15 mouse cellular contexts compared by ENCODE assay signal in genomic region chr10:40006963-40007362, GRCm38 (mm10). TPM values are rescaled to one million over a fixed set of nuclear protein-coding genes. Genes with fewer than 3 reads are reported as not detected.
DNase-seq lines count a peak whose midpoint lies in the region; ATAC-seq and TF ChIP-seq lines count a peak whose summit lies in the region.
"Had no signal": no experiment of that assay in that cellular context is flagged by ENCODE, and none has a peak within 500 bp of the region (broad histone marks: within the 10 kb centered on the region; RNA-seq: fewer than 3 reads in every experiment).

No protein-coding gene starts in this region.

- TF ChIP-seq POLR2A in liver, adult 2 months (IDR thresholded peaks at IDR 0.05; ENCODE audit: extremely low read depth, insufficient read depth, low read length), result no peak

- no peaks in the 10 kb centered on the region for H3K27me3 ChIP-seq in hindbrain, embryonic 11.5 days (ENCODE audit: control insufficient read depth, insufficient read depth, low read length)
- H3K27me3 ChIP-seq in hindbrain, embryonic 16.5 days (replicated peaks; ENCODE audit: control insufficient read depth, insufficient read depth, low read length), result no peaks in the 10 kb centered on the region
- peaks cover 6% of the 10 kb centered on the region for H3K27me3 ChIP-seq in E14TG2a.4 (ENCODE audit: insufficient read depth, low read length)
- no peaks in the 10 kb centered on the region for H3K27me3 ChIP-seq in liver, adult 2 months (ENCODE audit: control insufficient read depth, insufficient read depth, low read length)
- H3K27me3 ChIP-seq: embryonic facial prominence, embryonic 12.5 days; hindbrain, embryonic 15.5 days; stomach, embryonic 15.5 days had no signal

- H3K4me1 ChIP-seq in hindbrain, embryonic 11.5 days (replicated peaks; ENCODE audit: control insufficient read depth, insufficient read depth, low read length), result no peaks in the 10 kb centered on the region
- H3K4me1 ChIP-seq in hindbrain, embryonic 16.5 days (ENCODE audit: control insufficient read depth, insufficient read depth, low read depth, low read length), result no peaks in the 10 kb centered on the region
- peaks cover 30% of the 10 kb centered on the region for H3K4me1 ChIP-seq in E14TG2a.4 (replicated peaks; ENCODE audit: low read depth, low read length)
- H3K4me1 ChIP-seq in liver, adult 2 months (ENCODE audit: control insufficient read depth, insufficient read depth, low read length), result peaks cover 3% of the 10 kb centered on the region; the same call in 1 of the 2 replicates
- H3K4me1 ChIP-seq: embryonic facial prominence, embryonic 12.5 days; hindbrain, embryonic 15.5 days; stomach, embryonic 15.5 days had no signal

- H3K27ac ChIP-seq in hindbrain, embryonic 11.5 days (ENCODE audit: low read depth, low read length), result no peak overlapping the region
- H3K27ac ChIP-seq in hindbrain, embryonic 16.5 days (ENCODE audit: low read depth, low read length), result no peak overlapping the region
- H3K27ac ChIP-seq in liver, adult 2 months (replicated peaks; ENCODE audit: insufficient read depth, low read depth, low read length), result 0 out of 2 replicates have a peak overlapping the region, but pooled peaks have one; percentile 4
- H3K27ac ChIP-seq: embryonic facial prominence, embryonic 12.5 days; forebrain, embryonic 10.5 days; heart, embryonic 10.5 days; hindbrain, embryonic 15.5 days; stomach, embryonic 15.5 days had no signal

- no peak for ATAC-seq in hindbrain, embryonic 11.5 days (ENCODE audit: low FRiP score)
- no peak for ATAC-seq in hindbrain, embryonic 16.5 days

- no peak for TF ChIP-seq CTCF in E14TG2a.4 (conservative IDR thresholded peaks at IDR 0.05; ENCODE audit: low read length)
- no peak for TF ChIP-seq CTCF in liver, adult 2 months (IDR thresholded peaks at IDR 0.05; ENCODE audit: low read depth, low read length)

- no peak overlapping the region for H3K4me3 ChIP-seq in hindbrain, embryonic 11.5 days (ENCODE audit: low read depth, low read length)
- H3K4me3 ChIP-seq in hindbrain, embryonic 16.5 days (ENCODE audit: low read length), result no peak overlapping the region
- H3K4me3 ChIP-seq in E14TG2a.4 (replicated peaks; ENCODE audit: low read length), result peak overlapping the region; percentile 58
- H3K4me3 ChIP-seq in liver, adult 2 months (ENCODE audit: insufficient read depth, low read depth, low read length), result no peak overlapping the region
- H3K4me3 ChIP-seq: embryonic facial prominence, embryonic 12.5 days; forebrain, embryonic 10.5 days; heart, embryonic 10.5 days; hindbrain, embryonic 15.5 days; stomach, embryonic 15.5 days had no signal

- no peak overlapping the region for H3K4me2 ChIP-seq in hindbrain, embryonic 11.5 days (replicated peaks; ENCODE audit: low read depth, low read length)
- H3K4me2 ChIP-seq in hindbrain, embryonic 16.5 days (ENCODE audit: low read length), result no peak overlapping the region
- H3K4me2 ChIP-seq: embryonic facial prominence, embryonic 12.5 days; hindbrain, embryonic 15.5 days; stomach, embryonic 15.5 days had no signal

- 47% methylated on average over 10 of the region's 10 CpGs for WGBS in hindbrain, embryonic 11.5 days
- WGBS in hindbrain, embryonic 16.5 days, result 33% methylated on average over 10 of the region's 10 CpGs
- WGBS in liver, adult 2 months, result 23% methylated on average over 10 of the region's 10 CpGs

- H3K79me2 ChIP-seq in liver, adult 2 months (ENCODE audit: control insufficient read depth, insufficient read depth, low read length), result peaks cover 7% of the 10 kb centered on the region; the same call in 1 of the 2 replicates

- peak; percentile 19 for DNase-seq in adrenal gland, postnatal 14 days
- DNase-seq in adrenal gland, postnatal 4 days (ENCODE audit: low spot score in 2 of 2), result no peak
- DNase-seq in hindbrain, embryonic 11.5 days (ENCODE audit: low spot score), result peak; percentile 52
- peak; percentile 94 for DNase-seq in liver, adult 2 months (ENCODE audit: extremely low read depth, low read depth, low spot score)
- DNase-seq in lung, postnatal 4 days, result no peak
- no peak for DNase-seq in kidney, postnatal 4 days

- no peaks in the 10 kb centered on the region for H3K36me3 ChIP-seq in hindbrain, embryonic 11.5 days (ENCODE audit: control insufficient read depth, insufficient read depth, low read length)
- no peaks in the 10 kb centered on the region for H3K36me3 ChIP-seq in hindbrain, embryonic 16.5 days (ENCODE audit: control insufficient read depth, insufficient read depth, low read length)
- H3K36me3 ChIP-seq in E14TG2a.4 (ENCODE audit: insufficient read depth, low read length), result no peaks in the 10 kb centered on the region
- H3K36me3 ChIP-seq in liver, adult 2 months (ENCODE audit: control insufficient read depth, insufficient read depth, low read length), result peaks cover 11% of the 10 kb centered on the region; the same call in 1 of the 2 replicates
- H3K36me3 ChIP-seq: embryonic facial prominence, embryonic 12.5 days; forebrain, embryonic 10.5 days; heart, embryonic 10.5 days; hindbrain, embryonic 15.5 days; stomach, embryonic 15.5 days had no signal

- no peak overlapping the region for H3K9ac ChIP-seq in hindbrain, embryonic 11.5 days (ENCODE audit: low read depth, low read length)
- H3K9ac ChIP-seq in hindbrain, embryonic 16.5 days (ENCODE audit: low read depth, low read length), result no peak overlapping the region
- H3K9ac ChIP-seq in liver, adult 2 months (ENCODE audit: low read depth, low read length), result no peak overlapping the region
- H3K9ac ChIP-seq: embryonic facial prominence, embryonic 12.5 days; hindbrain, embryonic 15.5 days; stomach, embryonic 15.5 days had no signal

- H3K9me3 ChIP-seq in hindbrain, embryonic 11.5 days (ENCODE audit: control insufficient read depth, low read length), result no peaks in the 10 kb centered on the region
- H3K9me3 ChIP-seq in hindbrain, embryonic 16.5 days (ENCODE audit: control insufficient read depth, low read length), result no peaks in the 10 kb centered on the region
- no peaks in the 10 kb centered on the region for H3K9me3 ChIP-seq in E14TG2a.4 (ENCODE audit: low read length)
- H3K9me3 ChIP-seq: embryonic facial prominence, embryonic 12.5 days; forebrain, embryonic 10.5 days; heart, embryonic 10.5 days; hindbrain, embryonic 15.5 days; stomach, embryonic 15.5 days had no signal

RNA-seq across cellular contexts. Expression of gene Mfsd4b1, which starts 18.1 kb away (rescaled TPM):
- total RNA-seq in adrenal gland, postnatal 14 days (2021), result 4.1 and 6.8 TPM in 2 replicates
- 1 to 10 TPM; 1.7 to 2.8 TPM for total RNA-seq in adrenal gland, postnatal 4 days (2021)
- polyA plus RNA-seq in hindbrain, embryonic 11.5 days (2014; fragmentation: Nextera tagmentation; extraction: Ambion mirVana), result 0.26 and 0.35 TPM in 2 replicates
- polyA plus RNA-seq in hindbrain, embryonic 16.5 days (2015; fragmentation: Nextera tagmentation; extraction: Ambion mirVana), result 0.46 and 0.60 TPM in 2 replicates
- total RNA-seq in liver, adult 2 months (2014; rRNA removed), result 47.8 and 48.0 TPM in 2 replicates
- 28.7 and 30.2 TPM in 2 replicates for polyA plus RNA-seq in liver, adult 2 months (2012; rRNA removed)
- total RNA-seq: megakaryocyte, adult 5-6 weeks had no signal
- polyA plus RNA-seq: forebrain, embryonic 10.5 days had no signal

RNA-seq across cellular contexts. Expression of gene Mfsd4b5, which starts 20.5 kb away (rescaled TPM):
- 0.67 and 0.75 TPM in 2 replicates for total RNA-seq in adrenal gland, postnatal 14 days (2021)
- 1 to 10 TPM; 1.8 to 7.8 TPM for total RNA-seq in adrenal gland, postnatal 4 days (2021)
- polyA plus RNA-seq in hindbrain, embryonic 11.5 days (2014; fragmentation: Nextera tagmentation; extraction: Ambion mirVana), result 0.09 TPM in 1 of 2 replicates, not detected in the other
- polyA plus RNA-seq in hindbrain, embryonic 16.5 days (2015; fragmentation: Nextera tagmentation; extraction: Ambion mirVana), result not detected in 2 replicates
- 1.0 and 1.1 TPM in 2 replicates for total RNA-seq in liver, adult 2 months (2014; rRNA removed)
- 0.62 and 0.92 TPM in 2 replicates for polyA plus RNA-seq in liver, adult 2 months (2012; rRNA removed)
- total RNA-seq: midbrain, postnatal 0 days had no signal
- polyA plus RNA-seq: forebrain, embryonic 10.5 days; midbrain, postnatal 0 days had no signal

RNA-seq across cellular contexts. Expression of gene Mfsd4b3, which starts 47.0 kb away (rescaled TPM):
- total RNA-seq in adrenal gland, postnatal 14 days (2021), result 4.5 and 5.7 TPM in 2 replicates
- total RNA-seq in adrenal gland, postnatal 4 days (2021), result 1 to 10 TPM; 4.3 to 4.4 TPM
- 0.11 TPM in 1 of 2 replicates, not detected in the other for polyA plus RNA-seq in hindbrain, embryonic 11.5 days (2014; fragmentation: Nextera tagmentation; extraction: Ambion mirVana)
- 0.21 and 0.24 TPM in 2 replicates for polyA plus RNA-seq in hindbrain, embryonic 16.5 days (2015; fragmentation: Nextera tagmentation; extraction: Ambion mirVana)
- 21.8 and 25.0 TPM in 2 replicates for total RNA-seq in liver, adult 2 months (2014; rRNA removed)
- 14.2 and 17.2 TPM in 2 replicates for polyA plus RNA-seq in liver, adult 2 months (2012; rRNA removed)
- total RNA-seq: midbrain, postnatal 0 days had no signal
- polyA plus RNA-seq: forebrain, embryonic 10.5 days; midbrain, postnatal 0 days had no signal

Comparison
In these comparisons a context has a peak if more than half of its experiments do, and no peak if none do; other contexts are left out.
1. DNase-seq: peak in adrenal gland, postnatal 14 days (single experiment), hindbrain, embryonic 11.5 days (single experiment) and liver, adult 2 months (single experiment); none in adrenal gland, postnatal 4 days (0 of 2), lung, postnatal 4 days (0 of 2) and kidney, postnatal 4 days (0 of 2).